Mouse (Mus musculus): Measurements from ENCODE around the gene Wnt1. TPM values are rescaled to one million over a fixed set of nuclear protein-coding genes. Genes with fewer than 3 reads are reported as not detected.

Gene Wnt1
- total RNA-seq, 4 experiments from 2014 or later, result not detected

GRCm38 (mm10) chr15:98834059-98834458, 44.4 kb downstream of the Wnt1 start:
- DNase-seq (ENCODE audit: low spot score in 2 of 2), result no peak

- DNase-seq (ENCODE audit: low spot score in 2 of 2), result no peak
Observed at GRCm38 (mm10) chr15:98835291-98835690, 45.6 kb downstream of the Wnt1 start.

GRCm38 (mm10) chr15:98837006-98837742, 47.5 kb downstream of the Wnt1 start:
- no peak for DNase-seq (ENCODE audit: low spot score in 2 of 2)

GRCm38 (mm10) chr15:98837743-98838103, 48.1 kb downstream of the Wnt1 start:
- DNase-seq (ENCODE audit: low spot score in 2 of 2), result no peak

GRCm38 (mm10) chr15:98839161-98839560, 49.5 kb downstream of the Wnt1 start:
- DNase-seq (ENCODE audit: low spot score in 2 of 2), result no peak

GRCm38 (mm10) chr15:98839671-98840585, 50.3 kb downstream of the Wnt1 start:
- no peak for DNase-seq (ENCODE audit: low spot score in 2 of 2)

Other genes starting within 250 kb of the Wnt1 start
- gene Ccnt1, start 218.9 kb upstream of the Wnt1 start, total RNA-seq (2022), result 10 to 100 TPM; 14.3 to 19.4 (median 15.7) TPM
- under 1 TPM in 1 of 4 experiments, not detected in 3; 0.63 TPM for gene 4930415O20Rik, start 218.9 kb upstream of the Wnt1 start, total RNA-seq (2022)
- 10 to 100 TPM; 13.4 to 21.4 (median 19.1) TPM for gene Adcy6, start 179.8 kb upstream of the Wnt1 start, total RNA-seq (2022)
- gene Cacnb3, start 159.0 kb upstream of the Wnt1 start, total RNA-seq (2022), result 1 to 10 TPM in 2 of 4 experiments, under 1 TPM in 2; 0.78 to 1.1 (median 1.0) TPM
- gene Ddx23, start 127.0 kb upstream of the Wnt1 start, total RNA-seq (2022), result 10 to 100 TPM; 54.0 to 72.3 (median 63.4) TPM
- 1 to 10 TPM; 1.0 to 2.3 (median 1.1) TPM for gene Rnd1, start 112.4 kb upstream of the Wnt1 start, total RNA-seq (2022)
- not detected for gene Ccdc65, start 81.7 kb upstream of the Wnt1 start, total RNA-seq (2022)
- gene Fkbp11, start 61.7 kb upstream of the Wnt1 start, total RNA-seq (2022), result under 1 TPM in 3 of 4 experiments, not detected in 1; 0.43 to 0.92 (median 0.72) TPM
- 1 to 10 TPM; 6.9 to 8.9 (median 8.1) TPM for gene Arf3, start 26.6 kb upstream of the Wnt1 start, total RNA-seq (2022)
- 1 to 10 TPM in 1 of 4 experiments, under 1 TPM in 3; 0.48 to 1.1 (median 0.85) TPM for gene Wnt10b, start 11.7 kb upstream of the Wnt1 start, total RNA-seq (2022)
- gene Ddn, start 19.6 kb downstream of the Wnt1 start, total RNA-seq (2022), result under 1 TPM; 0.12 to 0.67 (median 0.43) TPM
- 10 to 100 TPM; 43.8 to 55.0 (median 46.9) TPM for gene Prkag1, start 41.7 kb downstream of the Wnt1 start, total RNA-seq (2022)
- gene Kmt2d, start 81.3 kb downstream of the Wnt1 start, total RNA-seq (2022), result 10 to 100 TPM; 52.6 to 67.2 (median 59.1) TPM
- 1 to 10 TPM; 1.4 to 2.9 (median 2.0) TPM for gene Rhebl1, start 104.7 kb downstream of the Wnt1 start, total RNA-seq (2022)
- 1 to 10 TPM in 1 of 4 experiments, under 1 TPM in 3; 0.19 to 1.0 (median 0.49) TPM for gene Dhh, start 108.7 kb downstream of the Wnt1 start, total RNA-seq (2022)
- 1 to 10 TPM; 3.7 to 5.0 (median 4.2) TPM for gene Lmbr1l, start 128.4 kb downstream of the Wnt1 start, total RNA-seq (2022)
- 10 to 100 TPM; 12.6 to 24.6 (median 20.3) TPM for gene Tuba1b, start 144.7 kb downstream of the Wnt1 start, total RNA-seq (2022)
- gene Gm49450, start 163.7 kb downstream of the Wnt1 start, total RNA-seq (2022), result not detected
- 10 to 100 TPM; 12.6 to 24.0 (median 18.4) TPM for gene Tuba1a, start 163.8 kb downstream of the Wnt1 start, total RNA-seq (2022)
- gene Tuba1c, start 240.0 kb downstream of the Wnt1 start, total RNA-seq (2022), result 1 to 10 TPM; 5.7 to 7.8 (median 6.8) TPM